Mouse (Mus musculus) G1E (cell line): Measurements from ENCODE around the gene Elovl6.

ENCODE experiments used
- CTCF ChIP-seq: IDR thresholded peaks from 2 replicates; pipeline ENCODE4 v1.5.1; 2012; ENCODE audit warnings: low read depth, low read length, inconsistent platforms, mixed read lengths
- GATA1 ChIP-seq: IDR thresholded peaks from 2 replicates; pipeline ENCODE4 v1.6.1; 2012; ENCODE audit warnings: borderline replicate concordance, low read length, inconsistent platforms, mixed read lengths
- POLR2AphosphoS5 ChIP-seq: IDR thresholded peaks from 2 replicates; pipeline ENCODE4 v1.6.1; 2012; ENCODE audit warnings: low read depth, low read length, inconsistent platforms; ENCODE audit not compliant: insufficient replicate concordance

GRCm38 (mm10) chr3:129588753-129589152, 56.6 kb downstream of the Elovl6 start:
- TF ChIP-seq CTCF: no peak
- TF ChIP-seq POLR2AphosphoS5: no peak
- no peak for TF ChIP-seq GATA1
